In genomic region chrX:167276953-167277352, GRCm38 (mm10) we compare ENCODE assay signal across 8 mouse cellular contexts. TPM values are rescaled to one million over a fixed set of nuclear protein-coding genes. Genes with fewer than 3 reads are reported as not detected.
DNase-seq lines count a peak whose midpoint lies in the region; ATAC-seq lines count a peak whose summit lies in the region.

No protein-coding gene starts in this region.

- peak overlapping the region; percentile 45 for H3K4me3 ChIP-seq in heart, embryonic 10.5 days
- no peak overlapping the region for H3K4me3 ChIP-seq in liver, embryonic 11.5 days (ENCODE audit: low read depth, low read length)
- peak overlapping the region; percentile 26; the same call in 1 of the 2 replicates for H3K4me3 ChIP-seq in stomach, embryonic 15.5 days (replicated peaks)

- no peaks in the 10 kb centered on the region for H3K36me3 ChIP-seq in heart, embryonic 10.5 days
- H3K36me3 ChIP-seq in liver, embryonic 11.5 days (ENCODE audit: control insufficient read depth, insufficient read depth, low read length) = no peaks in the 10 kb centered on the region
- no peaks in the 10 kb centered on the region for H3K36me3 ChIP-seq in stomach, embryonic 15.5 days

- H3K27ac ChIP-seq in heart, embryonic 10.5 days = no peak overlapping the region
- H3K27ac ChIP-seq in liver, embryonic 11.5 days (ENCODE audit: low read depth, low read length) = no peak overlapping the region
- H3K27ac ChIP-seq in stomach, embryonic 15.5 days = no peak overlapping the region

- H3K27me3 ChIP-seq in heart, embryonic 10.5 days (ENCODE audit: insufficient read depth, poor library complexity, severe bottlenecking) = no peaks in the 10 kb centered on the region
- H3K27me3 ChIP-seq in liver, embryonic 11.5 days (replicated peaks; ENCODE audit: control insufficient read depth, insufficient read depth, low read length) = 0 out of 2 replicates have a peak, but pooled peaks cover 3% of the 10 kb centered on the region
- H3K27me3 ChIP-seq in stomach, embryonic 15.5 days (replicated peaks) = no peaks in the 10 kb centered on the region

- no peak for ATAC-seq in liver, embryonic 11.5 days (replicated peaks; ENCODE audit: low FRiP score)
- no peak for ATAC-seq in stomach, embryonic 15.5 days (ENCODE audit: insufficient read depth, low FRiP score, low read depth)

- no peaks in the 10 kb centered on the region for H3K4me1 ChIP-seq in heart, embryonic 10.5 days
- no peaks in the 10 kb centered on the region for H3K4me1 ChIP-seq in liver, embryonic 11.5 days (replicated peaks; ENCODE audit: control insufficient read depth, insufficient read depth, low read length)
- no peaks in the 10 kb centered on the region for H3K4me1 ChIP-seq in stomach, embryonic 15.5 days

- peak; percentile 86 for DNase-seq in 3T3-L1 (ENCODE audit: low read depth, low spot score)
- DNase-seq in adrenal gland, adult 2 months = peak; percentile 54
- peak; percentile 64 for DNase-seq in embryo, embryonic 11.5 days (ENCODE audit: low read depth, low spot score)
- DNase-seq in heart, embryonic 10.5 days (ENCODE audit: low spot score) = peak; percentile 78
- peak; percentile 62 for DNase-seq in kidney, postnatal 14 days
- DNase-seq in liver, embryonic 11.5 days (ENCODE audit: low spot score) = peak; percentile 49
- peak; percentile 19 to 54 for DNase-seq in natural killer cell, adult 2 months (ENCODE audit: low spot score in 2 of 2)

- peak overlapping the region; percentile 37 for H3K4me2 ChIP-seq in liver, embryonic 11.5 days
- peak overlapping the region; percentile 36; the same call in 1 of the 2 replicates for H3K4me2 ChIP-seq in stomach, embryonic 15.5 days

- no peaks in the 10 kb centered on the region for H3K9me3 ChIP-seq in heart, embryonic 10.5 days
- H3K9me3 ChIP-seq in liver, embryonic 11.5 days (ENCODE audit: control insufficient read depth, low read length) = no peaks in the 10 kb centered on the region
- H3K9me3 ChIP-seq in stomach, embryonic 15.5 days = no peaks in the 10 kb centered on the region

- WGBS in heart, embryonic 10.5 days = 21% methylated on average over 9 of the region's 9 CpGs
- WGBS in liver, embryonic 11.5 days = 17% methylated on average over 9 of the region's 9 CpGs
- WGBS in stomach, embryonic 15.5 days = 18% methylated on average over 9 of the region's 9 CpGs

- H3K9ac ChIP-seq in liver, embryonic 11.5 days (ENCODE audit: low read depth, low read length) = no peak overlapping the region
- H3K9ac ChIP-seq in stomach, embryonic 15.5 days = no peak overlapping the region

RNA-seq across cellular contexts. Expression of gene Tlr8, which starts 12.8 kb away (rescaled TPM):
- total RNA-seq in adrenal gland, adult 2 months (2021) = 1 to 10 TPM; 1.2 to 3.3 TPM
- polyA plus RNA-seq in adrenal gland, adult 2 months (2012; rRNA removed) = 0.18 and 0.20 TPM in 2 replicates
- 0.08 TPM in 1 of 2 replicates, not detected in the other for polyA plus RNA-seq in heart, embryonic 10.5 days (2016; fragmentation: Nextera tagmentation; extraction: Ambion mirVana)
- polyA plus RNA-seq in liver, embryonic 11.5 days (2014; fragmentation: Nextera tagmentation; extraction: Ambion mirVana) = 0.63 and 0.84 TPM in 2 replicates
- 0.37 and 0.55 TPM in 2 replicates for polyA plus RNA-seq in stomach, embryonic 15.5 days (2015; fragmentation: Nextera tagmentation; extraction: Ambion mirVana)

RNA-seq across cellular contexts. Expression of gene Tlr7, which starts 53.4 kb away (rescaled TPM):
- total RNA-seq in adrenal gland, adult 2 months (2021) = 1 to 10 TPM; 2.4 to 2.5 TPM
- 0.12 and 0.15 TPM in 2 replicates for polyA plus RNA-seq in adrenal gland, adult 2 months (2012; rRNA removed)
- 0.14 TPM in 1 of 2 replicates, not detected in the other for polyA plus RNA-seq in heart, embryonic 10.5 days (2016; fragmentation: Nextera tagmentation; extraction: Ambion mirVana)
- polyA plus RNA-seq in liver, embryonic 11.5 days (2014; fragmentation: Nextera tagmentation; extraction: Ambion mirVana) = 0.83 and 1.1 TPM in 2 replicates
- polyA plus RNA-seq in stomach, embryonic 15.5 days (2015; fragmentation: Nextera tagmentation; extraction: Ambion mirVana) = 0.57 and 0.81 TPM in 2 replicates
